Mouse (Mus musculus) bone marrow macrophage, adult 2 months (primary cell): ENCODE results near the gene Cracr2b. TPM values are rescaled to one million over a fixed set of nuclear protein-coding genes. Genes with fewer than 3 reads are reported as not detected.
A peak's percentile ranks its signal among the peaks of the same experiment; 100 is the strongest.

ENCODE experiments used
- H3K27ac ChIP-seq: 2 replicates; pipeline ENCODE4 v1.5.1; 2012; ENCODE audit warnings: low read depth, low read length; ENCODE audit not compliant: insufficient read depth
- H3K4me1 ChIP-seq: 2 replicates; pipeline ENCODE4 v1.6.1; 2012; ENCODE audit warnings: low read length; ENCODE audit not compliant: control insufficient read depth, insufficient read depth
- H3K4me3 ChIP-seq: 2 replicates; pipeline ENCODE4 v1.5.1; 2012; ENCODE audit warnings: mild to moderate bottlenecking, low read length, moderate library complexity; ENCODE audit not compliant: insufficient read depth
- CTCF ChIP-seq: IDR thresholded peaks from 2 replicates; pipeline ENCODE4 v1.5.1; 2012; ENCODE audit warnings: low read depth, mild to moderate bottlenecking, low read length, moderate library complexity
- POLR2A ChIP-seq: IDR thresholded peaks from 2 replicates; pipeline ENCODE4 v1.6.1; 2012; ENCODE audit warnings: mild to moderate bottlenecking, low read depth, low read length, borderline replicate concordance
- polyA plus RNA-seq: library from polyadenylated mRNA; stranded (reverse); fragments of >200 nt; gene quantifications from 2 replicates; pipeline ENCODE4 v1.2.4, GENCODE M21; 2012; ENCODE audit not compliant: missing spikeins, insufficient read depth, insufficient read length

The Cracr2b gene
- polyA plus RNA-seq, 1 experiment, result 66.8 TPM

DNA sequence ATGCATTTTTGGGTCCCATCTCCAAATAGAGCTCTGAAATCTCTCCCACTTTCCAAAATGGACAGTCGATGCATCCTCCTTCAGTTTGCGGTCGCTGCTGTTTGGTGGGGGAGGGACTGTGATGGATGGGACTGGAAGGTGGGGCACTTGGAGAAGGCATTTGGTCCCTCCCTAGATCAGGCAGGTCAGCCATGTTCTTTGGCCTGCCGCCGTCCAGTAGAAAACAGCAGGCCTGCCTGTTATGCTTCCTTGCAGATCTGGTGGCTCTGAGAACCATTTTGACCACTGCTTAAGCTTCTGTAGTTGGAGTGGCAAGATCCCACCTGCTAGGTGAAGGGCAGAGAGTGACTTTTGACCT, 7.2 kb downstream of the Cracr2b start:
- Histone ChIP-seq H3K27ac (peak overlapping the region; percentile 88), H3K4me1 (peaks cover 64% of the 10 kb centered on the region), H3K4me3 (peak overlapping the region; percentile 75)
- no peak for TF ChIP-seq CTCF
- no peak for TF ChIP-seq POLR2A

DNA sequence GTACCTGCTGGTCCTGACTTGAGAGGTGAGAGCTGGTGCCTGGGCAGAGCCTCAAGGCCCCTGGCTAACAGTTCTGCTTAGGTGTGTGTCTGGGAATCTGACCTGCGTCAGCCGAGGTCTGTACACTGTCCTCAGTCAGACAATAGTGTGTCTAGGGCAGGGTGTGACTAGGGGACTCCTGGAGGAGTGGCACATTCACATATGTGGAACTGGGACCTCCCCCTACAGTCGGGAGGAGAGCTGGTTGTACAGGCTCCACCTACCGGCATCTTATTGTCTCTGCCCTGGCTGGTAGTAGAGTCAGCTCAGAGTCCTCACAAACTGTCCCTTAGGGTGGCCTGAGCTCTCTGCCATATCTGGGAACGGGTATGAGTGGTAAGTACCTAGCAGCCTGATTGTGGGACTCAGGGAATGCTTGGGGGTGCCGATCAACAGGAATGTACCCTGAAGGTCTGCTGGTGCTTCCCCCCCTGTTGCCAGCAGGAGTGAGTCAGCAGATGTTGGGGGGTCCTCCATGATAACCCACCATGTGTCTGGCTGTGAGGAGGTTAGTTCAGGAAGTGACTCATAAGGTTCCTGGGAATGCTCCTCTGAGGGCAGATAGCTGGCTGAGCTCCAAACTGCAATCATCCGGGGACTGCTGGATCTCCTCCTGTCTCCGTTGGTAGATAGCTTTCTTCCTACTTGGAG, 7.8 kb downstream of the Cracr2b start:
- peak overlapping the region; percentile 88 for H3K27ac ChIP-seq
- H3K4me3 ChIP-seq, result peak overlapping the region; percentile 75
- TF ChIP-seq CTCF (no peak), POLR2A (no peak)
- peaks cover 62% of the 10 kb centered on the region for H3K4me1 ChIP-seq

DNA sequence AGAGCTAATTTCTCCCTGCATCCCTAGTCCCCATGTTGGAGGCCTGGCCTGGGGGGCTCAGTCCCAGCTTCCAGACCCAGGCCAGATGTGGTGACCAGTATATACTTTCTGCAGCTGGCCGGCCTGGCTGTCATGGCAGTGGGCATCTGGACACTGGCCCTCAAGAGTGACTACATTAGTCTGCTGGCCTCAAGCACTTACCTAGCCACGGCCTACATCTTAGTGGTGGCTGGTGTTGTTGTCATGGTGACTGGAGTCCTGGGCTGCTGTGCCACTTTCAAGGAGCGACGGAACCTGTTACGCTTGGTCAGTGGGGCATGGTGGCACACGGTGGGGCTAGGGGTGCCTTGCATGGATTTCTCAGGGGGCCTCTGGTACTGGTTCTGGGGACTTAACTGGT, 8.5 kb downstream of the Cracr2b start:
- Histone ChIP-seq H3K4me1 (peaks cover 58% of the 10 kb centered on the region), H3K27ac (peak overlapping the region; percentile 88)

DNA sequence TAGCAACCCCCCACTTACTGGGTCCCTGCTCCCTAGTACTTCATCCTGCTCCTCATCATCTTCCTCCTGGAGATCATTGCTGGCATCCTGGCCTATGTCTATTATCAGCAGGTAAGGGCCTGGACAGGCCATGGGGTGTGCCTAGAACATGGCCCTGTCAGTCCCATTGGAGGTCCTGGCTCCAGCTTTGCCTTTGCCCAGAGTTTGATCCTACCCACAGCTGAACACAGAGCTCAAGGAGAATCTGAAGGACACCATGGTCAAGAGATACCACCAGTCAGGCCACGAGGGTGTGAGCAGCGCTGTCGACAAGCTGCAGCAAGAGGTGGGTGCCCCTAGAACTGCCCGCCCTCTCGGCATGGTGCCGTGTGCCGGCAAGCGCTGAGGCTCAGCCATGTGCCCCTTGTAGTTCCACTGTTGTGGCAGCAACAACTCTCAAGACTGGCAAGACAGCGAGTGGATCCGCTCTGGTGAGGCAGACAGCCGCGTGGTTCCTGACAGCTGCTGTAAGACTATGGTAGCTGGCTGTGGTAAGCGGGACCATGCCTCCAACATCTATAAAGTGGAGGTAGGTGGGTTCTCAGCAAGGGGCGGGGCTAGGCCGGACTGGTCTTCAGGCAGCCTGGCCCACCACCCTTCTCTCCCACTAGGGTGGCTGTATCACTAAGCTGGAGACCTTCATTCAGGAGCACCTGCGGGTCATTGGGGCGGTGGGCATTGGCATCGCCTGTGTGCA, 9.2 kb downstream of the Cracr2b start:
- no peak overlapping the region for H3K4me3 ChIP-seq
- peaks cover 51% of the 10 kb centered on the region for H3K4me1 ChIP-seq
- no peak overlapping the region for H3K27ac ChIP-seq
- no peak for TF ChIP-seq POLR2A
- no peak for TF ChIP-seq CTCF

More for the DNA sequence above, 8.5 kb downstream of the Cracr2b start:
- TF ChIP-seq CTCF (no peak), POLR2A (no peak)
- H3K4me3 ChIP-seq, result peak overlapping the region; percentile 75

DNA sequence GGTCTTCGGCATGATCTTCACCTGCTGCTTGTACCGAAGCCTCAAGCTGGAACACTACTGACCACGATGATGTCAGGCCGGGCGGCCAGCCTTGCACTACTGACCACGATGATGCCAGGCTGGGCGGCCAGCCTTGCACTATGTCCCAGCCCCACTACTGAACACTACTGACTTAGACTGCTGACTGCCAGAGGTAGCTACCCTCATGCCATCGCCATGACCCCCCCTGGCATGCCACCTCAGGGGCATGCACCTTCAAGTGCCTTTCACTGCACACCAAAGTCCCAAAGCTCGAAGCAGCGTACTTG, 9.7 kb downstream of the Cracr2b start:
- no peak overlapping the region for H3K27ac ChIP-seq
- no peak for TF ChIP-seq POLR2A
- no peak for TF ChIP-seq CTCF
- H3K4me3 ChIP-seq, result no peak overlapping the region
- H3K4me1 ChIP-seq, result peaks cover 48% of the 10 kb centered on the region

DNA sequence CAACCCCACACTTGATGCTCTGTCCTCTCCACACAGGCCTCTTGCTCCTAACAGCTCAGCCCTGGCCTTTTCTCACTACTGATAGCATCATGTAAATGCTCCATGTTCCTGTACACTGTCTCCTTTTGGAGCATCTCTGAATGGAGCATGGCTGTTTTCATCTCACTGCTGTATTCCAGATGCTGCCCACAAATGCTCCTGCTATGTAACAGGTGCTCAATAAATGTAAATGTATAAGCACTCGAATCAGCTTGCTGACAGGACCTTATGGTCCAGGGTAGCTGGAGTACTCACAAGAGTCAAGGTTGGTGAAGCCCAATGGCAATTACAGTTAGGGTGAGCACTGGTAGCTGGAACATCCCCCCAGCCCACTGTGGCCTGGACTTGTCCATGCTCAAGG, 10.3 kb downstream of the Cracr2b start:
- H3K4me1 ChIP-seq, result peaks cover 44% of the 10 kb centered on the region
- H3K4me3 ChIP-seq, result no peak overlapping the region
- TF ChIP-seq CTCF, result no peak
- no peak for TF ChIP-seq POLR2A
- H3K27ac ChIP-seq, result no peak overlapping the region

DNA sequence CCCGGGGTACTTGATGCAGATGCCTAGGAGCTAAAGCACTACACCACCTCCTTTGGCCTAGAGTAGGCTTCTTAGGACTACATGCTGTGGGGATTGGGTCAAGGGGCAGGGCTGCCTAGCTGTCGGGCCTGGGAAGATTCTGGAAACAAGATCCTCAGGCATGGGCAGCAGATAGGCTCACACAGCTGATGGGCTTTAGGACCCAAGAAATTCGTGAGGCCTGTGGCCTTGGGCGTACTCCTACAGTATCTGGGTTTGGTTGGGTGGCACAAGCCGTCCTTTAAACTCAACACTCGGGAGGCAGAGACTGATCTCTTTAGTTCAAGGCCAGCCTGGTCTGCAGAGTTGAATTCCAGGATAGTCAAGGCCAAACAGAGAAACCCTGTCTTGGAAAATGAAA, 11.3 kb downstream of the Cracr2b start:
- H3K27ac ChIP-seq, result no peak overlapping the region
- peaks cover 35% of the 10 kb centered on the region for H3K4me1 ChIP-seq
- no peak for TF ChIP-seq POLR2A
- H3K4me3 ChIP-seq, result no peak overlapping the region

DNA sequence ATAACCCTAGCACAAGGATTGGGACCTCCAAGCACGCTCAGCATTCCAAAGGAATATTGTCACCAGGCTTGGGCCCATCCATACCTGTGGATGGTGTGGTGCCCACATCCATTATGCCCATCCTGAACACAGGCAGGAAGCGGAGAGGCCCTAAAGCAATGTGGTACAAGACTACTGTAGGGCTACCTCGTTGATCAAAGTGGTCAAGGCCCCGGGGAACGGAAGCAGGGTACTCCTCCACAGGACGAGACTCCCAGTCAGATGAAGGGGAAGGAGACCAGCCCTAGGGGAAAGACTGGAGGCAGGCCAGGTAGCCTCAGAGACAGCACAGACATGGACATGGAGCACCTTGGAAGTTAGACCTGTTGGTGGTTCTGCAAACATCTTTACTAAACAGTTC, 11.9 kb downstream of the Cracr2b start:
- Histone ChIP-seq H3K4me3 (no peak overlapping the region), H3K4me1 (peaks cover 40% of the 10 kb centered on the region), H3K27ac (no peak overlapping the region)
- no peak for TF ChIP-seq CTCF
- TF ChIP-seq POLR2A, result no peak

DNA sequence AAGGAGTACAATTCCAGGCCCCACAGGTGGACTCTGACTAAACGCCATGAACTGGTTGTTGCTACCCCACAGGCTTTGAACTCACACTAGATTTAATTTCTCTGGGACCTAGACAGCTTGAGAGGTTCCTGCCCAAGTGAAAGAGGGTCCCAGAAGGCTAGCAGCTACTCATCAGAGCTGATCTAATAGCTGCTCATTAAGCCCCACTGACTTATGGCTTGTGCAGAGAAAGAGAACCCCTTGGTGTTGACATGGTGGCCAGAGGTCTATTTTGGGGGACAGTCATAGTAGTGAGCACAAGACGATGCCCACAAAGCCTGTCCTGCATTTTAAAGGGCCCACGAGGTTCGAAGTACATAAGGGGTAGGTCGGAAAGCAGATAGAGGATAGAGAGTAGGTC, 13.3 kb downstream of the Cracr2b start:
- peak overlapping the region; percentile 82 for H3K4me3 ChIP-seq
- H3K4me1 ChIP-seq, result peaks cover 37% of the 10 kb centered on the region
- H3K27ac ChIP-seq, result no peak overlapping the region
- TF ChIP-seq CTCF, result no peak
- no peak for TF ChIP-seq POLR2A

DNA sequence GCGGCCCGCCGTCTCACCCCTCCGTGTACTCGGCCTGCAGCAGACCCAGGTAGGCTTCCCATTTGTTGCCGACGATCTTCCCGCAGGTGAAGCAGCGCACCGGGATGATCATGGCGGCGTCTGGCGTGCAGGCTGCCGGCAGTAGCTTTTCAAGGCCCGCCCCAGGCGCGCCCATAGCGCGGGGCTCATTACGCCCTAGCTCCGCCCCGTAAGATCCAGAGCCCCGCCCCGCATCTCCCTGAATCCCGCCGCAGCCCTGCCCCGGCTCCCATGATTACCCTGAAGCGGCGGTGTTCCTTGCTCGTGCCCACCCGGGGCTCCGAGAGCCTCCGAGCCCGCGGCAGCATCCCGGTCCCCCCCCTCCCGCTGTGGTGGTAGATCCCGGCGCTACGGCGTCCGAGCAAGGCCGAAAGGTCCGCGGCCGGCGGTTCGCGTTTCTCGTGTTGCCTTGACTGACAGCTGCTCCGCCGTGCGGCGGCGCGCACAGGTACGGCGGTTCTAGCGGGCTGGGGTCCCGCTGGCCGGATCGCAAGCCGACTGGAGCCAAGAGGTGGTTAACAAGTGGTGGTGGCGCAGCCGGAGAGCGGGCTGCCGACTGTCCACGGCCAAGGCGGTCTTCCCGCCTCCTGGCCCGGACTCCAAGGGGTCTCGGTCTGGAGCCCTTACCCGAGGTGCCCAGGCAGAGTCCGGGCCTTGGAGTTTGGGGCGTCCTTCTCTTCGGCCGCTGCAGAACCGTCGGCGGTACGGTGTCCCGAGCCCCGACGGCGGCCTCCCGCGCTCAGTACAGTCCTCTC, 14.3 kb downstream of the Cracr2b start, which contains the start of the genes Polr2l and Tspan4:
Gene Polr2l (minus strand): TSS at position 122 of the 794 bp plus-strand sequence.
Gene Tspan4 (plus strand): TSS at position 230 of the 794 bp plus-strand sequence.
- Histone ChIP-seq H3K4me3 (peak within 1 kb of the TSS; percentile 82), H3K27ac (peak within 1 kb of the TSS; percentile 72), H3K4me1 (peaks cover 30% of the 10 kb centered on the region)
- TF ChIP-seq POLR2A, result no peak

DNA sequence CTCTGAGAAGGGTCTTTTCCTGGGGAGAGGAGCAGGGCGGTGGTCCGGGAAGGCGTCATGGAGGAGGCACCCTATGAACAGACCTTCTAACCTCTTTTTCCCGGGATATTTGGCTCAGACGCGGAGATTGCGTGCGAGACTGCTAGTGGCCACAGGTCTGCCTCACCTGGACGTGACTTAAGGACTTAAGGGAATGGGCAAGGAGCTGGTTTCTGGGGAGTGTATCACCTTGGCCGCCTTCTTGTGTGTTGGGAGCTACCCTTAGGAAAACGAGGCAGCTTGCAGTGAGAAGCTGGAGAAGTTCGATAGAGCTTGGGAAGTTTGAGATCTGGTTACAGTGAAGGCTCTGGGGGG, 14.9 kb downstream of the Cracr2b start:
- Histone ChIP-seq H3K4me3 (peak overlapping the region; percentile 82), H3K27ac (peak overlapping the region; percentile 72), H3K4me1 (peaks cover 30% of the 10 kb centered on the region)
- TF ChIP-seq POLR2A, result no peak
- no peak for TF ChIP-seq CTCF
